Mouse (Mus musculus): ENCODE measurements around the gene Nudc. TPM values are rescaled to one million over a fixed set of nuclear protein-coding genes. Genes with fewer than 3 reads are reported as not detected.
"Not testable (repeated sequence)": the region's sequence is repeated elsewhere in the genome, so short reads cannot be mapped to it uniquely, and the experiment has no call there.

The Nudc gene
- total and polyA plus RNA-seq, 2 experiments from 2014 or later: 54.1 to 265 TPM

DNA sequence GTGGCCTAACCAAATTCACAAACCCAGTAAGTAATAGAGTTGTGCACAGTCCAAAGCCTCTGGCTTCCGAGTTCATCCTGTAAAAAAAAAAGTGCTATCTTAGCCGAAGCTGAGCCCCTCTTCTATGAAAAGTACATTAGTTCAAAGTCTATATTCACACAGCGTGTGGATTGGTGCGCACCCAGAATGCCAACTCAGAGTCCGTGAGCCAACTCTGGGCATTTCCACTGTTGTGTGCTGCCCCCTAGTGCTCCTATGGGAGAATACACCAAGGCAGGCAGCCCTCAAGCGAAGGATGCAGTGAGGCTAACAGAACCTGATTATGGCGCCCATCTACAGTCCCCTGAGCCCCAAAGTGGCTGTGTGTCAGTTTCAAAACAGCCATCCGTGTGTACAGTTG, 32.8 kb downstream of the Nudc start:
- 8% methylated on average over 8 of the region's 8 CpGs for WGBS
- H3K4me3 ChIP-seq (ENCODE audit: low read length): no peak overlapping the region
- no peak overlapping the region for H3K9ac ChIP-seq (replicated peaks; ENCODE audit: low read length)
- peak; percentile 72 for ATAC-seq
- H3K4me2 ChIP-seq (ENCODE audit: low read depth, low read length): no peak overlapping the region
- no peaks in the 10 kb centered on the region for H3K36me3 ChIP-seq (ENCODE audit: insufficient read depth, low read length)
- H3K27ac ChIP-seq: no peak overlapping the region
- H3K9me3 ChIP-seq (ENCODE audit: low read length): no peaks in the 10 kb centered on the region
- peak; percentile 83 for DNase-seq (ENCODE audit: low spot score)
- TF ChIP-seq CTCF (IDR thresholded peaks at IDR 0.05; ENCODE audit: low read depth): peak; percentile 93
- H3K27me3 ChIP-seq (ENCODE audit: insufficient read depth, low read length): 0 out of 2 replicates have a peak, but pooled peaks cover 5% of the 10 kb centered on the region
- peaks cover 4% of the 10 kb centered on the region for H3K4me1 ChIP-seq (ENCODE audit: insufficient read depth, low read length)

DNA sequence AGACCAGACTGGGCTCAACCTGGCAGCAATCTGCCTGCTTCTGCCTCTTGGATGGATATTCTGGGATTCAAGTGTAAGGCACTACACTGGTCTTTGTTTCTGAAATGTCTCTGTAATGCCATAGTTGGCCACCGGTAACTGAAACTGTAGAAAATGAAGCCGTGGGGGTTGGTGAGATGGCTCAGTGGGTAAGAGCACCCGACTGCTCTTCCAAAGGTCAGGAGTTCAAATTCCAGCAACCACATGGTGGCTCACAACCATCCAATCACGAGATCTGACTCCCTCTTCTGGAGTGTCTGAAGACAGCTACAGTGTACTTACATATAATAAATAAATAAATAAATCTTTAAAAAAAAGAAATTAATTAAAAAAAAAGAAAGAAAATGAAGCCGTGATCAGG, 33.3 kb downstream of the Nudc start:
- H3K9me3 ChIP-seq (ENCODE audit: low read length); ATAC-seq; H3K27ac ChIP-seq; H3K27me3 ChIP-seq (ENCODE audit: insufficient read depth, low read length); H3K4me2 ChIP-seq (ENCODE audit: low read depth, low read length); H3K4me1 ChIP-seq (ENCODE audit: insufficient read depth, low read length); H3K4me3 ChIP-seq (ENCODE audit: low read length); H3K36me3 ChIP-seq (ENCODE audit: insufficient read depth, low read length); DNase-seq (ENCODE audit: low spot score); H3K9ac ChIP-seq (replicated peaks; ENCODE audit: low read length): not testable (repeated sequence)
- 51% methylated on average over 4 of the region's 5 CpGs for WGBS

DNA sequence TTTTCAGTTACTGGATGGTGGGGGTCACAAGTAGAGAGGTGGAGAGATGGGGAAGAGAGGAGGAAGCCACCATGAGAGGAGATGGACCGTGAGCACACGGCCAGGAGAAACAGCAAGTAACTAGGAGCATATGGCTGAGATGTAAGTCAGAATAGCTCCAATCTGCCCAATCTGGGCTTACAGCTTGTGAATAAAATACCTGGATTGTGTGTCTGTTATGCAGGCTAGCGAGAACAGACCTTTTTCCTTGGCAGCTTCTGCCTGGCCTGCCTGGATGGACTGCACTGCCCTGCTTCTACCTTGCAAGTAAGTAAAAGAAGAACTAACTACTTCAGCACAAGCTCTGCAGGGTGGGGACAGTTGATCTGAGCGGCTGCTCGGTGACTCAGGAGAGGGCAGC, 34.7 kb downstream of the Nudc start:
- no peak for TF ChIP-seq CTCF (IDR thresholded peaks at IDR 0.05; ENCODE audit: low read depth)
- ATAC-seq (no peak), DNase-seq (ENCODE audit: low spot score) (no peak)
- H3K27ac ChIP-seq: no peak overlapping the region
- H3K4me2 ChIP-seq (ENCODE audit: low read depth, low read length): no peak overlapping the region
- H3K36me3 ChIP-seq (ENCODE audit: insufficient read depth, low read length): no peaks in the 10 kb centered on the region
- WGBS: 66% methylated on average over 5 of the region's 5 CpGs
- H3K9ac ChIP-seq (replicated peaks; ENCODE audit: low read length): no peak overlapping the region
- no peaks in the 10 kb centered on the region for H3K9me3 ChIP-seq (ENCODE audit: low read length)
- no peak overlapping the region for H3K4me3 ChIP-seq (ENCODE audit: low read length)
- 0 out of 2 replicates have a peak, but pooled peaks cover 4% of the 10 kb centered on the region for H3K27me3 ChIP-seq (ENCODE audit: insufficient read depth, low read length)
- peaks cover 4% of the 10 kb centered on the region for H3K4me1 ChIP-seq (ENCODE audit: insufficient read depth, low read length)

DNA sequence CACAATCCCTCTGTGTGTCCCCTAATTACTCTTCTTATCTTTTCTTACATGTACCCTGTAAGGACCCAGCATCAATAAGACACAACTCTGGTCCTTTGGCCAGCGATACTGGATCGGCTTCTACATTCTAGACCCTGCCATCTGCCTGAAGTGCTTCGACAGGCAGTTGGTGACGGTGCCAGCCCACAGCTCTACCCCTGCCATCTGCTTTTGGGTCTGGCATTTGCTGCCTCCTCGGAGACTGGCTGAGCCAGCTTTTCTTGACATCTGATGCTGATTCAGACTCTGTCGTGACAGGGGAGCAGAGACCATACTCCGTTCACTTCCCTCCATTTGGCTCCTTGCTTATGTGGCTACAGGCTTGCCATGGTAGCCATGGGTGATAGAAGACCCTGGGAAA, 36.8 kb downstream of the Nudc start:
- peak; percentile 84 for DNase-seq (ENCODE audit: low spot score)
- Histone ChIP-seq H3K36me3 (ENCODE audit: insufficient read depth, low read length) (no peaks in the 10 kb centered on the region), H3K4me1 (ENCODE audit: insufficient read depth, low read length) (peaks cover 4% of the 10 kb centered on the region), H3K27ac (no peak overlapping the region), H3K9ac (replicated peaks; ENCODE audit: low read length) (no peak overlapping the region), H3K4me3 (ENCODE audit: low read length) (no peak overlapping the region), H3K9me3 (ENCODE audit: low read length) (no peaks in the 10 kb centered on the region), H3K27me3 (ENCODE audit: insufficient read depth, low read length) (0 out of 2 replicates have a peak, but pooled peaks cover 4% of the 10 kb centered on the region), H3K4me2 (ENCODE audit: low read depth, low read length) (no peak overlapping the region)
- TF ChIP-seq CTCF (IDR thresholded peaks at IDR 0.05; ENCODE audit: low read depth): no peak
- 41% methylated on average over 7 of the region's 7 CpGs for WGBS
- ATAC-seq: peak; percentile 80

DNA sequence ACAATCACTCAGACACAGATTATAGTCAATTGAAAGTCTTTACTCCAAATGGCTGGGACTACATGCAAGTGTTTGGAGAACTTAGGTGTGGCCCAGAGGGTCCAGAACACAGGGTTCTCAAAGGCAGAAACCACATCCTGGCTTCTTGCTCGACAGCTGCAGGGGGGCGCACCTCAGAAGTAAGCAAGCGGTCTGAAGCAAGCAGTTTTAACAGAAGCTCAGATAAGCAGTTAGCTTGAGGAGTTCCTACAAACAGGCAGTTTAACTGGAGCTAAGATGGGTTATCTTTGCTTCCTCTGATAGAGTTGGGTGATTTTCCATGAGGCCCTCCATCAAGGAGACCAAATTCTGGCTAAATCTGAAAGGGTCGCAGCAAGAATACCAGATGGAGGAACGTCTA, 39.2 kb downstream of the Nudc start:
- H3K4me2 ChIP-seq (ENCODE audit: low read depth, low read length): no peak overlapping the region
- H3K9me3 ChIP-seq (ENCODE audit: low read length): no peaks in the 10 kb centered on the region
- H3K27ac ChIP-seq: no peak overlapping the region
- H3K36me3 ChIP-seq (ENCODE audit: insufficient read depth, low read length): no peaks in the 10 kb centered on the region
- no peak for DNase-seq (ENCODE audit: low spot score)
- H3K27me3 ChIP-seq (ENCODE audit: insufficient read depth, low read length): 0 out of 2 replicates have a peak, but pooled peaks cover 4% of the 10 kb centered on the region
- 78% methylated on average over 5 of the region's 5 CpGs for WGBS
- ATAC-seq: no peak
- H3K4me1 ChIP-seq (ENCODE audit: insufficient read depth, low read length): peaks cover 4% of the 10 kb centered on the region
- TF ChIP-seq CTCF (IDR thresholded peaks at IDR 0.05; ENCODE audit: low read depth): no peak
- H3K4me3 ChIP-seq (ENCODE audit: low read length): no peak overlapping the region
- no peak overlapping the region for H3K9ac ChIP-seq (replicated peaks; ENCODE audit: low read length)

DNA sequence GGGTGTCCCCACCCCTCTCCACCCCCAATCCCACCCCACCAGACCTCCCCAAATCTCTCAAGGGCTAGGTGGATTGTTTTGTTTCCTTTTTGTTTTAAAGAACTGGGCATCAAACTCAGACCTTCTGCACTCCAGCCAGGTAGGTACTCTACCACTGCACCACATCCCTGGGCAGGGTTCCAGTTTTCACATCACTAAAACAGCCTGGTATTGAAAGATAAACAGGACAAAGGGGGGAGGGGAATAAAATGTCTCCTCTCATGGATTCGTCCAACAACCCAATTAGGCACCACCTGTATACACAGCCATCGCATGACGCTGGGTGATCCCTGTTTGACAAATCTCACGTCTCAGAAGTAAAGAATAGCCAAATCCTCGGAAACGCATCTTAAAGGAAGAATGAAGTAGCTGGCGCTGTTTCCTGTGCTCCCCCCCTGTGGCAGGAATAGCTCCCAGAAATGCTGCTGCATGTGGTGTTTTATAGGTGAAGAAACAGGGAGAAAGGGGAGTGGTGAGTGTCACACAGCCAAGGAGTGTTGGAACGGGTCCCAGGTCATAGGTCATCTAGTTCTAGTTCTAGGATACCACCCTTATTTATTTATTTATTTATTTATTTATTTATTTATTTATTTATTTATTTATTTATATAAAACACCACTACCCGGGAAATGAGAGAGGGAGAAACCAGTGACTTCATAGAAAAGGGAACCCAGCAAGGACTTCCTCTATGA, 40.9 kb downstream of the Nudc start:
- no peak for DNase-seq (ENCODE audit: low spot score)
- H3K4me2 ChIP-seq (ENCODE audit: low read depth, low read length): no peak overlapping the region
- H3K27me3 ChIP-seq (ENCODE audit: insufficient read depth, low read length): 0 out of 2 replicates have a peak, but pooled peaks cover 10% of the 10 kb centered on the region
- 63% methylated on average over 9 of the region's 9 CpGs for WGBS
- no peaks in the 10 kb centered on the region for H3K36me3 ChIP-seq (ENCODE audit: insufficient read depth, low read length)
- no peak for ATAC-seq
- no peak overlapping the region for H3K27ac ChIP-seq
- no peak for TF ChIP-seq CTCF (IDR thresholded peaks at IDR 0.05; ENCODE audit: low read depth)
- H3K4me1 ChIP-seq (ENCODE audit: insufficient read depth, low read length): peaks cover 4% of the 10 kb centered on the region
- no peak overlapping the region for H3K4me3 ChIP-seq (ENCODE audit: low read length)
- no peaks in the 10 kb centered on the region for H3K9me3 ChIP-seq (ENCODE audit: low read length)
- H3K9ac ChIP-seq (replicated peaks; ENCODE audit: low read length): no peak overlapping the region

DNA sequence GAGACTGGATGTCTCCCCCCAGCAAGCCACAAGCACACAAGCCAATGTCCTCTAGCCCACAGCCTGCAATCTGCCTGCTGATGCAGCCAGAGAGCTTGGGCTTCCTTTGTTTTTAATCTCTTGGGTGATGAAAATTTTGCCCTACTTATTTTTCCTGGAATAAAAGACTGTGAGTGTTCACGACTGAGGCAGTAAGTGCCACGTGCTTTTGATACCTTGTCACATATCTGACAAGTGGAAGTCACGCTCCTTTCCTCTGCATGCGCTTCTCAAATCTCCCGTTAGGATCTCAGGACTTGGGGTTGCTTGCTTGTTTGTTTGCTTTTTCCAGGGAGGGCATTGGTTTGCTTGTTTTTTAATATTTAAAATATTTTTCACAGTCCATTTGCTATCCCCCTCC, 41.5 kb downstream of the Nudc start:
- WGBS: 48% methylated on average over 5 of the region's 5 CpGs
- H3K4me1 ChIP-seq (ENCODE audit: insufficient read depth, low read length): peaks cover 4% of the 10 kb centered on the region
- H3K9me3 ChIP-seq (ENCODE audit: low read length): no peaks in the 10 kb centered on the region
- ATAC-seq (no peak), DNase-seq (ENCODE audit: low spot score) (no peak)
- no peaks in the 10 kb centered on the region for H3K36me3 ChIP-seq (ENCODE audit: insufficient read depth, low read length)
- TF ChIP-seq CTCF (IDR thresholded peaks at IDR 0.05; ENCODE audit: low read depth): no peak
- no peak overlapping the region for H3K4me3 ChIP-seq (ENCODE audit: low read length)
- H3K9ac ChIP-seq (replicated peaks; ENCODE audit: low read length): no peak overlapping the region
- peaks cover 15% of the 10 kb centered on the region; the same call in 1 of the 2 replicates for H3K27me3 ChIP-seq (ENCODE audit: insufficient read depth, low read length)
- no peak overlapping the region for H3K4me2 ChIP-seq (ENCODE audit: low read depth, low read length)
- no peak overlapping the region for H3K27ac ChIP-seq
